Mouse (Mus musculus) embryonic facial prominence, embryonic 12.5 days (tissue): ENCODE data around the gene Wapl. TPM values are rescaled to one million over a fixed set of nuclear protein-coding genes. Genes with fewer than 3 reads are reported as not detected.

Experiments
- ATAC-seq: fragments of 200-750 bp; cut with Nextera tagmentation; 2 replicates; pipeline ENCODE4 v1.8.0; 2017; ENCODE audit not compliant: insufficient number of reproducible peaks, insufficient read depth, low FRiP score, low TSS enrichment
- H3K27ac ChIP-seq: fragments of 300-500 bp; sonication (generic); 2 replicates; pipeline ENCODE4 v1.5.1; 2016; ENCODE audit warnings: mild to moderate bottlenecking
- H3K27me3 ChIP-seq: fragments of 300-500 bp; sonication (generic); 2 replicates; pipeline ENCODE4 v1.6.1; 2016; ENCODE audit warnings: mild to moderate bottlenecking, moderate library complexity
- H3K36me3 ChIP-seq: fragments of 300-500 bp; sonication (generic); 2 replicates; pipeline ENCODE4 v1.6.1; 2016; ENCODE audit warnings: mild to moderate bottlenecking
- H3K4me1 ChIP-seq: fragments of 300-500 bp; sonication (generic); 2 replicates; pipeline ENCODE4 v1.6.1; 2016
- H3K4me2 ChIP-seq: fragments of 300-500 bp; sonication (generic); replicated peaks from 2 replicates; pipeline ENCODE4 v1.6.1; 2016; ENCODE audit warnings: mild to moderate bottlenecking, moderate library complexity
- H3K4me3 ChIP-seq: fragments of 300-500 bp; sonication (generic); 2 replicates; pipeline ENCODE4 v1.5.1; 2016; ENCODE audit warnings: mild to moderate bottlenecking
- H3K9ac ChIP-seq: fragments of 300-500 bp; sonication (generic); 2 replicates; pipeline ENCODE4 v1.6.1; 2016; ENCODE audit warnings: mild to moderate bottlenecking, moderate library complexity
- H3K9me3 ChIP-seq: fragments of 300-500 bp; sonication (generic); 2 replicates; pipeline ENCODE4 v1.6.1; 2016; ENCODE audit warnings: mild to moderate bottlenecking, moderate library complexity
- WGBS: fragments of 180-500 bp; shearing (Covaris S2); methylation state at CpG from one replicate; pipeline ENCODE4 v1.1.7; 2016; 5-methylcytosine and 5-hydroxymethylcytosine counted together
- polyA plus RNA-seq: library from polyadenylated mRNA; unstranded; fragments of >200 nt; fragmentation: Nextera tagmentation; extraction: Ambion mirVana; gene quantifications from 2 replicates; pipeline ENCODE4 v1.2.1, GENCODE M21; 2016

Wapl gene
- polyA plus RNA-seq, 1 experiment from 2014 or later, result 36.1 TPM

DNA sequence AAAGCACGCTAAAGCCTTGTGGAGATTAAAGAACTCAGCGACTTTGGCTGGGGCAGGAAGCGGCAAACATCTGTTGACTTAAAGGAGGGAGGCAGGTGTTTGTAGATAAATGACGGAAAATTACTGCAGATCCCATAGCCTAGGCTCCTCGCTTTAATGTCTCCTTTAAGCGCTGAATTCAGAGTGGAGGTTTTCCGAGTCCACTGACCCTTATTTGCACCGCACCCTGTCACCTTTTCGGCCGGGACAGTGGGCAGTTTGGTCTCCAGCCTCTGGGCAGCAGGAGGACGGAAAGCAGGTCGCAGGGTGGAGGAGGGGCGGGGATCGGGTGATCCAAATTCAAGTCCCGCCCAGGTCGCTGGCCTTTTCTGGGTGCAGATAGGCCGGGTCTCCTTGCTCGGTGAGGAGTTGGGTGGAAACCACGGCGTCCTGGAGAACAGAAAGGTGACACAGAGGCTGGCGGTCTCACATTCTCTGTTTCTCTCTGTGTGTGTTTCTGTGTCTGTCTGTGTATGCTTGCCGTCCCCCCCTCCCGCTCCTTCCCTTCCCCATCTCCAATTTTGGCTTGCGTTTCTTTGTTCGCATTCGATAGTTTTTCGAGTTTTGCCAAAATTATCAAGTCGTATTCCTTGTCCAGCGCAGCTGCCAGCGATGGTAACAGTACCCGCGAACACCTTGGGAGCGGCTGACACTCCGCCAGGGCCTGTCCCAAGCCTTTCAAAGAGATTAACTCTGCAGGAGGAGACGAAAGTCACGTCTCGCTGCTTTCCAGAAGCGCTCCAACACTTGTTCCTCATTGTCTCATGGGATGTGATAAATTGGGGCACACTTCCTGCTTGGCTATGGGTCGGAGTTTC, 11.9 kb upstream of the Wapl start:
- H3K9ac ChIP-seq, result peak overlapping the region; percentile 47
- under 1% methylated on average over 39 of the region's 39 CpGs for WGBS
- H3K27me3 ChIP-seq, result peaks cover 49% of the 10 kb centered on the region
- peak overlapping the region; percentile 45 for H3K4me3 ChIP-seq
- peaks cover 9% of the 10 kb centered on the region; the same call in 1 of the 2 replicates for H3K4me1 ChIP-seq
- H3K36me3 ChIP-seq, result no peaks in the 10 kb centered on the region
- no peak overlapping the region for H3K27ac ChIP-seq
- no peak for ATAC-seq
- peak overlapping the region; percentile 83 for H3K4me2 ChIP-seq
- no peaks in the 10 kb centered on the region for H3K9me3 ChIP-seq

DNA sequence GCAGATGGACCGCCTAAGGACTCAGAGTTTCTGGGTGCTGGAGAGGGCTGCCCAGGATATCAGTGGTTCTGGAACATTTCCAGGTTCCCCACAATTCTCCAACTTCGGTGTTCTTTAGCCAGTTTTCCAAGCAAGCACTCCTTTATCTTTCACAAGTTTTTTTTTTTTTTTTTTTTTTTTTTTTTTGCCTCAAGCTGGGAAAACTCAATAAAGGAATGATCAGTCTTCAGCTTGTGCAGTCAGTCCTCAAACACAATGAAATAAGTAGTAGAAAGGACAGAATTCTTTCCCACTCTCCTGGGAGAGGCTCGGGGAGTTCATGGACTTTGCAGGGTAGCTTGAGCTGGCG, 11.3 kb upstream of the Wapl start:
- no peak overlapping the region for H3K27ac ChIP-seq
- WGBS, result 4% methylated on average over 4 of the region's 4 CpGs
- H3K4me3 ChIP-seq, result peak overlapping the region; percentile 45
- no peaks in the 10 kb centered on the region for H3K9me3 ChIP-seq
- peaks cover 9% of the 10 kb centered on the region; the same call in 1 of the 2 replicates for H3K4me1 ChIP-seq
- ATAC-seq, result no peak
- peak overlapping the region; percentile 47 for H3K9ac ChIP-seq
- peaks cover 49% of the 10 kb centered on the region for H3K27me3 ChIP-seq
- peak overlapping the region; percentile 83 for H3K4me2 ChIP-seq
- H3K36me3 ChIP-seq, result no peaks in the 10 kb centered on the region

DNA sequence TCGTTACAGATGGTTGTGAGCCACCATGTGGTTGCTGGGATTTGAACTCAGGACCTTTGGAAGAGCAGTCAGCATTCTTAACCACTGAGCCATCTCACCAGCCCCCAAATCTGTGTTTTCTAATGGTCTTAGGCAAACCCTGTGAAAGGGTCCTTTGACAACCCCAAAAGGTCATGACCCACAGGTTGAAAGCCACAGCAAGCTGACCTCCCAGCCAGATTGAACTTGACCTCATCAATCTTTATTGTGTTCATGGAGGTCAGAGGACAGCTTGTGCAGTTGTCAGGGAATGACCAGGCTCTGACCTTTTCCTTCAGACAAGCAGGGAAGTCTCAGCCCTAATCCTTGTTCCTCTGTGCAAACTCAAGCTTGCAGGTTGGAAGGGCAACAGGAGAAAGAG, 10.3 kb upstream of the Wapl start:
- H3K27me3 ChIP-seq, result peaks cover 49% of the 10 kb centered on the region
- ATAC-seq, result no peak

DNA sequence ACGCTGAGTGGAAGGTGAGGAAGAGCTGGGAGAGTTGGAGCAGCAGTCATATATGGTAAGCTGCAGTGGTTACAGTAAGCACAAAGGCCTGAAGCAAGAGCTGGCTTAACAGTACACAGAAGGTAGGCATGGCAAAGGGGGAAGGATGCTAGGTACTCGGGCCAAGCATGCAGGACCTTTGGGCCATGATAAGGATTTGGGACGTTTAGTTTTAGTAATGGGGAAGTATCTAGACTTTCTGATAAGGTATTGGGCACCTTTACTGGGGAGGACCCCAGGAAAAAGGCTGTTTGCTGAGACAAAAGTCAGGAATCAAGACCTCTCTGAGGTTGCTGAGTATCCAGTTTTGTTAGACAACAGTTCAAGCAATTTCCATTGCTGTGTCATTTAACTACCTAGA, 4.6 kb upstream of the Wapl start:
- Histone ChIP-seq H3K27me3 (no peaks in the 10 kb centered on the region), H3K4me3 (no peak overlapping the region), H3K9ac (no peak overlapping the region), H3K9me3 (no peaks in the 10 kb centered on the region), H3K4me2 (no peak overlapping the region), H3K27ac (no peak overlapping the region), H3K36me3 (no peaks in the 10 kb centered on the region), H3K4me1 (0 out of 2 replicates have a peak, but pooled peaks cover 5% of the 10 kb centered on the region)
- 61% methylated on average over 3 of the region's 3 CpGs for WGBS
- no peak for ATAC-seq

More for the DNA sequence above, 10.3 kb upstream of the Wapl start:
- H3K27ac ChIP-seq, result no peak overlapping the region
- no peak overlapping the region for H3K4me3 ChIP-seq
- H3K9ac ChIP-seq, result no peak overlapping the region
- H3K9me3 ChIP-seq, result no peaks in the 10 kb centered on the region
- H3K36me3 ChIP-seq, result no peaks in the 10 kb centered on the region
- 62% methylated on average over 1 of the region's 1 CpGs for WGBS
- peaks cover 9% of the 10 kb centered on the region; the same call in 1 of the 2 replicates for H3K4me1 ChIP-seq
- H3K4me2 ChIP-seq, result no peak overlapping the region

DNA sequence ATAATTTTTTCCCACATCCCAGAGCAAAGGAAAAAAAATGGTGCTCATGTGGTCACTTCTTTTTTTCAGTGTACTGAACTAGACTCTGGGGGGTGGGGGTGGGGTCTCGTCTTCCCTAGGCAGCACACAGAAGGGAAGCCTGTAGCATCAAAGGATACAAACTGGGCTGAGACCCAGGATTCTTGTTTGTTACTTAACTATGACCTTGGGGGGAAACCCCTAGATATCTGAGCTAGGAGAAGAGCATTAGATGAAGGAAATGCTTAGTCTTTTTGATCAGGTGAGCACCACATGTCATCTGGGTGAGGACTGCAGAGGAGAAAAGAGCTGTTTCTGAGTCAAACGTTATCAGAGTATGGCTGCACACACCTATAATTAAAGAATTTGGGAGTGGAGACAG, 3.5 kb upstream of the Wapl start:
- Histone ChIP-seq H3K27me3 (no peaks in the 10 kb centered on the region), H3K4me1 (0 out of 2 replicates have a peak, but pooled peaks cover 5% of the 10 kb centered on the region), H3K9me3 (no peaks in the 10 kb centered on the region), H3K9ac (no peak overlapping the region), H3K36me3 (no peaks in the 10 kb centered on the region), H3K27ac (no peak overlapping the region), H3K4me3 (no peak overlapping the region), H3K4me2 (no peak overlapping the region)
- ATAC-seq, result no peak
- WGBS, result 64% methylated on average over 2 of the region's 2 CpGs

DNA sequence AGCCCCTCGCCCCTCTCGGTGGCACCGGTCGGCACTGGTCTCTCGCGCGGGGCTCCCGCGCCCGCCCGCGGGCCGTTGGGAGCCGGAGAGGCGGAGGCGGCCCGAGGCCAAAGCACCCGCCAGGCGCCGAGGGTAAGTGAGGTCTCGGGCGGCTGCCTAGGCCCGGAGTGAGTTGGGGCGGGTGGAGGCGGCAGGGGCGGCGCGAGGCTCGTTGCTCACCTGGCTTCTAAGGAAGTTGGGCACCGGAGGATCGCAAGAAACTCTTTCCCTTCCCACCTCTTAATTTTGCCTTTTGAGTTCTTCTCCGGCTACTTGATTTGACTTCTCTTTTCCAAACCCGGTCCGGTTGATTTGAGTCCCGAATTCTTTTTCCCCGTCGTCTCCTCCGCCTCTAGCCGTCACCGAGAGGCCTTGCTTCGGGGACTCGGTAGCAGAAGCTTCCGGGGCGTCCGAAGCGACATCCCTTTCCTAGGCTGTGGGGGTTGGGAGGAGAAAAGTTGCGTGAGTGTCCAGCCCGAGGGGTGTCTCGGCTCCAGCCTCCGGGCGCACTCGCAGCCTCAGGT, 582 bp downstream of the Wapl start:
- peak overlapping the region; percentile 98 for H3K9ac ChIP-seq
- H3K36me3 ChIP-seq, result peaks cover 9% of the 10 kb centered on the region
- H3K4me1 ChIP-seq, result 0 out of 2 replicates have a peak, but pooled peaks cover 7% of the 10 kb centered on the region
- H3K9me3 ChIP-seq, result no peaks in the 10 kb centered on the region
- H3K27me3 ChIP-seq, result no peaks in the 10 kb centered on the region
- peak overlapping the region; percentile 96 for H3K4me3 ChIP-seq
- 0 out of 2 replicates have a peak, but pooled peaks have one; percentile 3 for ATAC-seq
- peak overlapping the region; percentile 86 for H3K4me2 ChIP-seq
- 1% methylated on average over 52 of the region's 52 CpGs for WGBS
- H3K27ac ChIP-seq, result peak overlapping the region; percentile 95

DNA sequence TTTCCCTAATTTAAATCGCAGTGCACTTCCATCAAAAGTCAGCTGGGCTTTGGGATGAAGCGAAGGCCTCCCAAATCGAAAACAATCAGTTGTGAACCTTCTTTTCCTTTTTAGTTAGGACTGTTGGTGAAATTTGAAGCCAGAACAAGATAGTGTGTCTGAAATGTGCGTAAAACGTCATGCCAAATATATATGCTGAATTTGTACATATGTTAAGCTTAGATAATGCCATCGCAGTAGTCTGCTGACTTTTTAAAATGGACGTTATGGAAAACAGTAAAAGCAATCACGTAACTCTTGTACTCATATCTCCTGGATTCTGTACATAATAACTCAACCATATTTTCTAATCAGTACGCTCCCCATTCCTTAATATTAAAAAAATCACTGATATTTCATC, 1.2 kb downstream of the Wapl start:
- Histone ChIP-seq H3K4me2 (peak overlapping the region; percentile 86), H3K27me3 (no peaks in the 10 kb centered on the region), H3K9ac (peak overlapping the region; percentile 98), H3K9me3 (no peaks in the 10 kb centered on the region), H3K36me3 (peaks cover 9% of the 10 kb centered on the region), H3K4me3 (peak overlapping the region; percentile 96), H3K4me1 (0 out of 2 replicates have a peak, but pooled peaks cover 7% of the 10 kb centered on the region), H3K27ac (0 out of 2 replicates have a peak overlapping the region, but pooled peaks have one; percentile 95)
- 30% methylated on average over 9 of the region's 9 CpGs for WGBS
- no peak for ATAC-seq

DNA sequence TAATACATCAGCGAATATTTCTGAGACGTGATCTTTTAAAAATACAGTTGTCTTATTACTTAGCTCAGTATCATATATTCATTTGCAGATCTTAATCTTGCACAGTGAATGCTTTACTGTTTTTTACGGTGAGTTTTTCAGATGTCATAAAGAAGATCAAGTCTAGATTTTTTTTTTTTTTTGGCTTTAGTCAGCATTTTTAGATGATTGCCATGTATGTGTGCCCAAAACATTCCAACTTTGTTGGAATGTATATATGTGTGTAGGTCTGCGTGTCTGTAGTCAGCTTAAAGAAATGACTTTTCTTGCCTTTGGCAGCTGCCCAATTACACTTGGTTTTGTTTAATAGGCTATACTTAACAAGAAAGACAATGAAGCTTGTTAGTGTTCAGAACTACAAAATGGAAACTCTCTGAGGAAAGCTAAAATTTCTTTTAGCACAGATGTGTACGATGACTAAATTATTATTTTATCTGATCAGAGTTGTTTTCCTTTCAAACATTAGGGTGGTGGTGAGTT, 1.7 kb downstream of the Wapl start:
- Histone ChIP-seq H3K27ac (no peak overlapping the region), H3K9ac (no peak overlapping the region), H3K9me3 (no peaks in the 10 kb centered on the region), H3K4me3 (no peak overlapping the region), H3K4me1 (0 out of 2 replicates have a peak, but pooled peaks cover 7% of the 10 kb centered on the region), H3K36me3 (peaks cover 9% of the 10 kb centered on the region), H3K27me3 (no peaks in the 10 kb centered on the region), H3K4me2 (peak overlapping the region; percentile 86)
- WGBS, result 80% methylated on average over 5 of the region's 5 CpGs
- ATAC-seq, result no peak

DNA sequence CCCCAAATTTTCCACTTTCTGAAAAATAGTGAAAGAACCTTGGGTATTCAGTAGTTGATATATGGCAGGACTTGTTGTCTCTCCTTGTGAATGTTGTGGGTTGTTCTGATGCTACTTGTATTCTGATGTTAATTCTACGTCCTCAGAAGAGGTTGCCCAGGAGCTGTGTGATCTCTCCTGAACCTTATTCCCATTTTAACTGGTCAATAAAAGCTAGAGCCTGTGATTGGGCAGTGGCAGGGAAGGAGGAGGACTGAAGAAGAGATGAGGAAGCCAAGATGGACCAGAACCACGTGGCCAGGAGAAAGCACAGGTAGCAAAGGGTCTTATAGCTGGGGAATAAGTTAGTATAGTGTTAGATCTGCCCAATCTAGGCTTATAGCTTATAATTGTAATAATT, 7.1 kb downstream of the Wapl start:
- Histone ChIP-seq H3K9ac (no peak overlapping the region), H3K36me3 (peaks cover 18% of the 10 kb centered on the region), H3K4me3 (no peak overlapping the region), H3K27ac (no peak overlapping the region), H3K4me1 (no peaks in the 10 kb centered on the region), H3K4me2 (no peak overlapping the region), H3K27me3 (no peaks in the 10 kb centered on the region), H3K9me3 (no peaks in the 10 kb centered on the region)
- no peak for ATAC-seq
- 77% methylated on average over 2 of the region's 2 CpGs for WGBS

DNA sequence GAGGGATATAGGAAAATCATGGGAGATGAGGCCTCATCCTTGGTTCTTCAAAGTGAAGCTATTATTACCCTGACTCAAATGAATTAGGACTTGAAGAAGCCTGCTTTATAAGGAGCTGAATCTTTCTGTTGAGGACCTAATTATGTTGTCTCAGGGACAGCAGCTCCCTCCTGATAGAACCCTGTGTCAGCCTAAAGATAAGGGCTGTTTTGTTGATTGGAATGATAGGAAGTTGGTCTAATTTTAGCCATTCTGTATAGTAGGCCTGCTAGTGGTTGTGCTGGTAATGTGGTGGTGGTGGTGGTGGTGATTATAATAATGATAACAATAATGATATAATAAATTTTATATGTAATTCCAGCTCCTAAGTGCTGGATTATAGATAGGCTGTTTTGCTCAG, 11.3 kb downstream of the Wapl start:
- H3K27me3 ChIP-seq, result no peaks in the 10 kb centered on the region
- no peak overlapping the region for H3K27ac ChIP-seq
- no peak overlapping the region for H3K9ac ChIP-seq
- H3K36me3 ChIP-seq, result peaks cover 9% of the 10 kb centered on the region; the same call in 1 of the 2 replicates
- no peak overlapping the region for H3K4me2 ChIP-seq
- H3K4me3 ChIP-seq, result no peak overlapping the region
- H3K9me3 ChIP-seq, result no peaks in the 10 kb centered on the region
- H3K4me1 ChIP-seq, result no peaks in the 10 kb centered on the region
- ATAC-seq, result no peak

DNA sequence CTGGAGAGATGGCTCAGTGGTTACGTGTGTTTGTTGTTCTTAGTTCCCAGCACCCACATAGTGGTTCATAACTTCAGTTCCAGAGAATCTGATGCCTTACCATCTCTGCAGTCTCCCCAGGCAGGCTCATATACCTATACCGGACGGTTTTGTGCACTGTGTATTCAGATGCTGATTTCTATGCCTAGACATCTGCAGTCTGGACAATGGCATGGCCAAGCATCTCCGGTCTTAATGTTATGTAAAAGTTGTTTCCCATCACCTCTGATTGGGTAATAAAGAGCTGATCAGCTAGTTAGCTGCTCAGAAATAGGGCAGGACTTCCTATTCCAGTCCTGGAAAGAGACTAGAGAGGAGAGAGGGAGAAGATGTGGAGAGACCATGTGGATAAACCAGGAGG, 20.2 kb downstream of the Wapl start:
- no peak overlapping the region for H3K4me3 ChIP-seq
- H3K27ac ChIP-seq, result no peak overlapping the region
- no peak for ATAC-seq
- no peaks in the 10 kb centered on the region for H3K27me3 ChIP-seq
- 94% methylated on average over 4 of the region's 4 CpGs for WGBS
- H3K4me1 ChIP-seq, result no peaks in the 10 kb centered on the region
- no peak overlapping the region for H3K9ac ChIP-seq
- H3K4me2 ChIP-seq, result no peak overlapping the region
- no peaks in the 10 kb centered on the region for H3K9me3 ChIP-seq
- H3K36me3 ChIP-seq, result peaks cover 29% of the 10 kb centered on the region

DNA sequence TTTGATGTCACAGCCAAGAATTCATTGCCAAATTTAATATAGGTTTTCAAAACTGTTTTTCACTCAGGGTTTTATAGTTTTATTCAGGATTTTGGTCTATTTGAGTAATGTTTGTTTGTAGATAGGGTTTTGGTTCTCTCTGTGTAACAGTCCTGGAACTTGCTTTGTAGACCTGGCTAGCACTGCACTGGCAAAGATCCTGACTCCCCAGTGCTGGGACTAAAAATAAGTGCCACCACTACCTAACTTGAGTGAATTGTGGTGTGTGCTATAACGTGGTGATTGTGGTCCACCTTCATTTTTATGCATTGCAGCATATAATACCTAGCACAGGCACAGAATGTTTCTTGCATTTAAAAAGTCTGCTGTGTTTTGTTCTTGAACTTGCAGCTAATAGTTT, 23.6 kb downstream of the Wapl start:
- H3K4me1 ChIP-seq, result no peaks in the 10 kb centered on the region
- H3K36me3 ChIP-seq, result peaks cover 24% of the 10 kb centered on the region
- no peak overlapping the region for H3K9ac ChIP-seq
- H3K4me3 ChIP-seq, result no peak overlapping the region
- 77% methylated on average over 1 of the region's 1 CpGs for WGBS
- ATAC-seq, result no peak
- no peaks in the 10 kb centered on the region for H3K27me3 ChIP-seq
- H3K9me3 ChIP-seq, result no peaks in the 10 kb centered on the region
- H3K27ac ChIP-seq, result no peak overlapping the region
- no peak overlapping the region for H3K4me2 ChIP-seq
